Mouse (Mus musculus): ENCODE results near the gene Farsb. TPM values are rescaled to one million over a fixed set of nuclear protein-coding genes. Genes with fewer than 3 reads are reported as not detected.

Gene Farsb
- polyA plus RNA-seq, 1 experiment from 2014 or later: 63.6 TPM

DNA sequence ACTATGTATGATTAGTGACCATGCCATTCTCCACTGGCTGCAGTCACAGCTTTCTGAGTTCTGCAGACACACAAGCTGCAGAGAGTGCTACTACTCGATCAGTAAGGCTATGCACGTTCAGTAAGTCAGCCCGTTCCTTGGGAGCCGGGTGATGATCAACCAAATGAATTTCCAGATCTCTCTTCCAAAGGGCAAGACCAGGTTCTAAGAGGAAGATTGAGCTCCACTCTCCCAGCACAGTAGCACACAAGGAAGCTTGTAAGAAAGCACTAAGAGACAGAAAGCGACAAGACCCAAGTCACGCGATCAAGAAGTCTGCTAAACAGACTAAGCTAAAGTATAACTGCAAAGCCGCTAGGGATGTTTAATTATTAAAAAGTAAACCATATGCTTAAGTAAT is 48.0 kb downstream of the Farsb start:
- ChIA-PET CTCF (interaction anchor here (0.7 to 1.8 kb wide), 4 partner anchors 11 to 224 kb away, joined by 3 to 8 read pairs (median 4); no protein-coding TSS in a partner anchor), POLR2A (no interaction called here)
- in situ Hi-C loops (cut with MboI; ENCODE audit: low pct_unique_long_range_greater_than_20kb): no loop called here
- ATAC-seq (no peak), DNase-seq (ENCODE audit: low read depth, low spot score) (no peak)
- no peak for TF ChIP-seq CTCF (IDR thresholded peaks at IDR 0.05)
- H3K27me3 ChIP-seq: no peaks in the 10 kb centered on the region

DNA sequence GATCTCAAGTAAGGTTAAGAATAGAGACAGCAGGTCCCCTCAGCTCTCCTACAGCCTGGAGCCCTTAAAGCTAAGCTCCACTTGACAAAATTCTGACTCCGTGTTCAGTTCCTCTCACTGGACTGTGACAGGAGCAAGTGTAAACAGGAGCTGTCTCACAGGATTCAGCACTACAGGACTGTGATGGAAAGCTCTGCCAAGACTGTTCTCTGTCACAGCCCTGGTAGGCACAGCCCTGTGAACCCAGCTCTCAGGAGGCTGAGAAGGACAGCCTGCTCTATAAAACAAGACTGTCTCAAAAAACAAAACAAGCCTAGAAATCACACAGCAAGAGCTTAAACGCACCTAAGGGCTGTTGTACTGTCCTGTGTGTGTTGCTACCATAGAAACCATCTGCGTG is 51.5 kb downstream of the Farsb start:
- H3K27me3 ChIP-seq: no peaks in the 10 kb centered on the region
- in situ Hi-C loops (cut with MboI; ENCODE audit: low pct_unique_long_range_greater_than_20kb): no loop called here
- ATAC-seq (no peak), DNase-seq (ENCODE audit: low read depth, low spot score) (no peak)
- no peak for TF ChIP-seq CTCF (IDR thresholded peaks at IDR 0.05)
- ChIA-PET POLR2A (interaction anchor here (1.1 kb wide), 1 partner anchor 12 kb away, joined by 3 read pairs; no protein-coding TSS in a partner anchor), CTCF (no interaction called here)

DNA sequence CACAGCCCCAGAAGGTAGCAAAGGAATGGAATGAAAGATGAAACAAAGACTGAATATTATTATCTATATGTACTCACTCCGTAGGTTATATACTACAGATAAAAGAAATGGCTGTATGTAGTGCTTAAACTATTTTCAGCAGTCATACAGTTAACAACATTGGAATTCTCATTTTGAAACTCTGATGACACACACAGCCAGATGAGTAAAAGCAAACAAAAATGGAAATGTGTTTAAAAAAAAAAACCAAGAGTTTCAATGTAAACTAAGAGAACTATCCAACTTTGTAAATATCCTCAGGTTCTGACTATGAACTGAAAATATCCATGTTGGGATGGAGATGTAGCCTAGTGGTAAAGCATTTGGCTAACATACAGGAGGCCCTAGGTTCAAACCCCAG is 52.3 kb downstream of the Farsb start:
- POLR2A ChIA-PET: no interaction called here
- ATAC-seq: no peak
- CTCF ChIA-PET: no interaction called here
- in situ Hi-C loops (cut with MboI; ENCODE audit: low pct_unique_long_range_greater_than_20kb): no loop called here
- no peaks in the 10 kb centered on the region for H3K27me3 ChIP-seq
- DNase-seq (ENCODE audit: low read depth, low spot score): no peak
- TF ChIP-seq CTCF (IDR thresholded peaks at IDR 0.05): no peak

DNA sequence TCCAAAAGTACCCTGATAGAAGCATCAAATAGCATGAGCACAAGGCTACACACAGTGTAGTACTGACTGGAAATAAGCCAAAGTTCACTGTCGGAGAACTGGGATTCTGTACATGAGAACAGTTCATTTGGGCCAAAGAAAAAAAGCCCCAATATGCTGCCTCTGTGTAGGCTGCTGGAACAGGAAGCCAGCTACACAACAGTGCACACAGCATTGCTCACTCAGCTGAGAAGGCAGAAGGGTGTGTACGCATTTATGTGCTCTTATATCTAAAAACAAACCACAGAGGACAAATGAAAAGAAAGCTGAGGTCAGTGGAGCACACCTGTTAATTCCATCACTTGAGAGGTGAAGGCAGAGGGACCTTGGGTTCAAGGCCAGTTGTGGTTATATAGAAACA is 52.7 kb downstream of the Farsb start:
- POLR2A ChIA-PET: no interaction called here

DNA sequence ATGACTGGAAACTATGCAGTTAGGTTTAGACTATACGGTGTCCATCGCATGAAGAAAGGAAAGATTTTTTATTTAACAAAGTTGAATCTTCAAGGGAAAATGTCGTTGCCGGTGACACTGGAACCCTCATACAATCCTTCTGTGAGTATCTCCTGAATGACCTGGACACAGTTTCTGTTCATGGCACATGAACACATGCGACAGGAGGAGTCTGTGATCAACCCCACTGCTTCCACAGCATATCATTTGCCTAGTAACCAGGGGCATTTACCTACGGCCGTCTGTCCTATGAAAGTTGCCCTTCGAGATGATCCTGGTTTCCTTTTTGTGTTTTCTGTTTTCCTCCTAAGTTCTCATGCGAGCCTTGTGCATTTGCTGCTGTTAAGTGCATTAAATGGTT is 55.2 kb downstream of the Farsb start:
- TF ChIP-seq CTCF (IDR thresholded peaks at IDR 0.05): no peak
- no peaks in the 10 kb centered on the region for H3K27me3 ChIP-seq
- ChIA-PET CTCF (no interaction called here), POLR2A (no interaction called here)
- no peak for DNase-seq (ENCODE audit: low read depth, low spot score)
- in situ Hi-C loops (cut with MboI; ENCODE audit: low pct_unique_long_range_greater_than_20kb): no loop called here
- ATAC-seq: no peak

More for the DNA sequence above, 52.7 kb downstream of the Farsb start:
- no peak for DNase-seq (ENCODE audit: low read depth, low spot score)
- CTCF ChIA-PET: no interaction called here
- ATAC-seq: no peak
- H3K27me3 ChIP-seq: no peaks in the 10 kb centered on the region
- in situ Hi-C loops (cut with MboI; ENCODE audit: low pct_unique_long_range_greater_than_20kb): no loop called here
- no peak for TF ChIP-seq CTCF (IDR thresholded peaks at IDR 0.05)

DNA sequence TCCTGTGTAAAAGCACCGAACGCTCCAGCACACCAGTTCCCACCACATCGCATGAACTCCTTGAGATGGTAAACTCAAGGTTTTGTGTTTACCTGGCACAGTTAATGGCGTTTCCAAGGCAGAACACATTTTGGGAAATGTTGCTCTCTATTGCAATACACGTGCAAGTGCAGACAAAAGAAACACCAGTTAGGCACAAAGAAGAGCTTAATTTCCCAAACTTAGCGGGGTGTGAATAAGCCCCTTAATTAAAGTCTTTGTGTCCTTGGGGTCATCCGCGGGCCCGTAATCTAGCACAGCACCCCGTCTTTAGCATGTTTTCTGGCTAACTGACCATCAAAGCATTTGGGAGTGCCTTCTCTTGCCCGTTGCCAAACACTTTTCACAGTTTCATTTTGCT is 59.8 kb downstream of the Farsb start:
- no peak for DNase-seq (ENCODE audit: low read depth, low spot score)
- no peak for ATAC-seq
- POLR2A ChIA-PET: no interaction called here
- no peak for TF ChIP-seq CTCF (IDR thresholded peaks at IDR 0.05)
- in situ Hi-C loops (cut with MboI; ENCODE audit: low pct_unique_long_range_greater_than_20kb): no loop called here
- CTCF ChIA-PET: no interaction called here
- H3K27me3 ChIP-seq: no peaks in the 10 kb centered on the region

DNA sequence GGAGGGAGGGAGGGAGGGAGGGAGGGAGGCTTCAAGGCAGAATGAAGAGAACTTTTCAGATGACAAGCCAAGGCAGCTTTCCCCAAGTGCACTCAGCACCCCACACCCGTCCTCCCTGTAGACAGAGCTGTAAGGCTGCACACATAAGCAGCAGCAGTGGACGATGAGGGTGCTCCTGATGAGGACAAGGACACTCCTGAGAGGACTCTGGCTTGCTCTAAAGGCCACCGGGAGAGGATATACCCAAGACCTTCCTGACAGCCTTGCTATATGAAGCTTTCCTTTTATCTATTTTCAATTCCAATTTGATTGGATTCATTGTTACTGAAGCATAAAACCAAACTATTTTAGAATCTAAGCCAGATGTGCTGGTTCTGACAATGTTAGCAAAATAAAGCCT is 61.9 kb downstream of the Farsb start:
- DNase-seq (ENCODE audit: low read depth, low spot score) (no peak), ATAC-seq (no peak)
- ChIA-PET POLR2A (no interaction called here), CTCF (no interaction called here)
- no peak for TF ChIP-seq CTCF (IDR thresholded peaks at IDR 0.05)
- in situ Hi-C loops (cut with MboI; ENCODE audit: low pct_unique_long_range_greater_than_20kb): no loop called here
- H3K27me3 ChIP-seq: no peaks in the 10 kb centered on the region

DNA sequence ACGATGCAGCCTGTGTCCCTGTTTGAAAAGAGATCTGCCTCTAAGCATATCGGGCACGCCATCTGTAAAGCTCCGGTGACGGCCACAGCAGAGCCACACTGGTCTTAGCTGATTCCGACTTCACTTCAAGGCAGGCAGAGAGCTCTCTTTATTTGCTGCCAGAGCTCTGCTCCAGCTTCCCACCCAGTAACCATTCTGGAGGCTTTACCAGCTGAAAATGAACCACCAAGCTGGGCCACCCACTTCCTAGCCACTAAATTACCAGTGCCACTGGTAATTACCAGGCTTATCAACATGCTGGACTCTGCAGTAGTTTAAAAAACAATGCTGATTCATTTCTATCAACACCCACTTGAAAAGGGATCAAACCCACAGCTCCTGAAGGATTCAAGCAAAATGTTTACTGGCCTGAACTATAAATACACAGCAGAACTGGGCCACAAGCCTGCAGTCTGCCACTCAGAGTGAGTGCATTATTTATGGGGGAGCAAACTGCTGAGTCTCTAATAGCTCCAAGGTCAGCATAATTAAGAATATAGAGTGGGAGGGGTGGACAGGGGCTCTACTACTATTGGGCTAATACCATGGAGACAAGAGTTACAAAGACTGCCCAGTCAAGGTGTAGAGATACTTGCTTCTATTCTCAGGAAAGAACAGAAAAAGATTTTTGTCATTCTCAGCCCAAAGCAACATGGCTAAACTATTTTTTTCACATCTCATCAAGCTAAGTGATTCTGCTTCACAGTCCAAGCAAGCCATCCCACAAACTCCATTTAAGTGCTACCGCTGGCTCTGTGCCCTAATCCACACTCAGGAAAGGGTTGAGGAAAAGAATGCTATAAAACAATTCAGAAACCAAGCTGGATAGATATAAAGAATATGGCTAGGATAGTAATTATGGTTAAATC is 62.6 kb downstream of the Farsb start:
- ATAC-seq (no peak), DNase-seq (ENCODE audit: low read depth, low spot score) (no peak)
- CTCF ChIA-PET: interaction anchor here (1.8 kb wide), 1 partner anchor 11 kb away, joined by 6 read pairs; no protein-coding TSS in a partner anchor
- POLR2A ChIA-PET: interaction anchor here (1.0 to 1.4 kb wide), 2 partner anchors 12 to 22 kb away, joined by 3 read pairs; no protein-coding TSS in a partner anchor
- in situ Hi-C loops (cut with MboI; ENCODE audit: low pct_unique_long_range_greater_than_20kb): no loop called here
- no peaks in the 10 kb centered on the region for H3K27me3 ChIP-seq
- no peak for TF ChIP-seq CTCF (IDR thresholded peaks at IDR 0.05)

DNA sequence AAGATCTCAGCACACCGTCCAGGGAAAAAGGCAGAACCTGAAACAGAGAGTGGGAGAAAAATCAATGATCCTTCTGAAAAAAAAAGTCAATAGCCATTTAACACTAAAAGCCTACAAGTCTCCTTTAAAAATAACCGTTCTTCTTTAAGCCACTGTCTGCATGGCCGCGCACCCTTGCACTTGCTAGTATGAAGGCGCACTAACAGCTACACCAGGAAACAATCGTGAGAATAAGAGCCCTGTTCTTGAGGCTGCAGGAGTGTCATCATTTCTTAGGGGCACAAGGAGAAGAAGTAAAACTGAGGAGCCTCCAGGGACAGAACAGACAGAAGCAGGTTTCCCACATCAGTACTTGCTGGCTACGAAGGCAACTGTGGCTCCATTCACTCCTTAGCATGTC is 63.4 kb downstream of the Farsb start:
- DNase-seq (ENCODE audit: low read depth, low spot score): no peak
- TF ChIP-seq CTCF (IDR thresholded peaks at IDR 0.05): no peak
- ChIA-PET CTCF (interaction anchor here (1.8 kb wide), 1 partner anchor 11 kb away, joined by 6 read pairs; no protein-coding TSS in a partner anchor), POLR2A (interaction anchor here (1.0 to 1.4 kb wide), 2 partner anchors 12 to 23 kb away, joined by 3 read pairs; no protein-coding TSS in a partner anchor)
- in situ Hi-C loops (cut with MboI; ENCODE audit: low pct_unique_long_range_greater_than_20kb): no loop called here
- no peak for ATAC-seq
- no peaks in the 10 kb centered on the region for H3K27me3 ChIP-seq

DNA sequence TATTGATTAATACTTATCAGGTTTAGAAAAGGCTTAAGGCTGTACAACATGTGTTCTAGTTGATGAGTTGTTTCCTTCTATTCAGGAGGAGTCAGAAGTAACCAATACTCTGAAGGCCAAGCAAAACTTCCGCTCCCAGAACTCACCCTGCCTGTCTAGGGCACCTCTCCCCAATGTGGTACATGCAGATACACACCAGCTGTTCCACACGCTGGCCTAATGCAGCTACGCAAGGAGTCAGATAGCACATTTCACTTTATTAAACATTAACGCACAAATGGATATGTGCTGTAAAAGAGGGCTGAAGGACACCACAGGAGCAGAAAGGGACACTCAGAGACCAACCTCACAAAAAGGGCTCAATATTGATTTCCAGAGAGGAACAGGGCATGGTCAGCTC is 63.8 kb downstream of the Farsb start:
- POLR2A ChIA-PET: interaction anchor here (1.0 to 1.4 kb wide), 2 partner anchors 13 to 23 kb away, joined by 3 read pairs; no protein-coding TSS in a partner anchor
- in situ Hi-C loops (cut with MboI; ENCODE audit: low pct_unique_long_range_greater_than_20kb): loop anchor here (5.0 kb wide), 1 partner anchor 443 kb away; no protein-coding TSS in a partner anchor
- CTCF ChIA-PET: interaction anchor here (1.8 kb wide), 1 partner anchor 10 kb away, joined by 6 read pairs; no protein-coding TSS in a partner anchor
- DNase-seq (ENCODE audit: low read depth, low spot score): no peak
- TF ChIP-seq CTCF (IDR thresholded peaks at IDR 0.05): no peak
- H3K27me3 ChIP-seq: no peaks in the 10 kb centered on the region
- ATAC-seq: no peak

DNA sequence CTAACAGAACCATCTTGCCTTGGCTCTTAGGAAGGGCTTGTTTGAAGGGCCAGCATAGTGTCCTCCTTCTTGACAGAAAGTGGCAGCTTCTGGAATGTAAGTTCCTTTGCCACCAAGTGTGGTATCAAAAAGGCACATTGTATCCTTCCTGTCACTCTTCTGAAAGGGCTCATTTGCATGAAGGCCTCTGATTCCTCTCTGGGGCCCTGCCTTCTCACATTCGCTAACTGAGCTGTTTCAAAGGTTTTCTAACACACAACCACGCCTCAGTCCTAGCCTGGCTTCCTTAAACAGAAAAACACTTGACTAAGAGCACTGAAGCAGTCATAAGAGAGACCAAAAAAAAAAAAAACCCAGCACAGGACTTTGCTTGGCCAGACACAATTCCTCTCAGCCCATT is 66.1 kb downstream of the Farsb start:
- no peak for TF ChIP-seq CTCF (IDR thresholded peaks at IDR 0.05)
- ATAC-seq (no peak), DNase-seq (ENCODE audit: low read depth, low spot score) (no peak)
- H3K27me3 ChIP-seq: no peaks in the 10 kb centered on the region
- ChIA-PET CTCF (no interaction called here), POLR2A (interaction anchor here (0.6 kb wide), 1 partner anchor 371 kb away, joined by 3 read pairs; no protein-coding TSS in a partner anchor)
- in situ Hi-C loops (cut with MboI; ENCODE audit: low pct_unique_long_range_greater_than_20kb): loop anchor here (5.0 kb wide), 1 partner anchor 440 kb away; no protein-coding TSS in a partner anchor

All from Patski (cell line).